Mouse (Mus musculus) ES-Bruce4 (cell line): ENCODE data around the gene Cited2. TPM values are rescaled to one million over a fixed set of nuclear protein-coding genes. Genes with fewer than 3 reads are reported as not detected.

Source experiments
- H3K27ac ChIP-seq: 2 replicates; pipeline ENCODE4 v1.5.1; 2012; ENCODE audit warnings: low read length, inconsistent platforms; ENCODE audit not compliant: insufficient read depth
- H3K27me3 ChIP-seq: 2 replicates; pipeline ENCODE4 v1.6.1; 2012; ENCODE audit warnings: mild to moderate bottlenecking, low read length, inconsistent platforms; ENCODE audit not compliant: control insufficient read depth, poor library complexity, insufficient read depth, severe bottlenecking
- H3K36me3 ChIP-seq: 2 replicates; pipeline ENCODE4 v1.6.1; 2012; ENCODE audit warnings: inconsistent platforms, mild to moderate bottlenecking, low read length, moderate library complexity; ENCODE audit not compliant: control insufficient read depth, poor library complexity, insufficient read depth, severe bottlenecking
- H3K4me1 ChIP-seq: one replicate; pipeline ENCODE4 v1.8.1; 2011; ENCODE audit warnings: low read length; ENCODE audit not compliant: control insufficient read depth, insufficient read depth
- H3K4me3 ChIP-seq: 2 replicates; pipeline ENCODE4 v1.5.1; 2011; ENCODE audit warnings: low read depth, mild to moderate bottlenecking, low read length
- H3K9ac ChIP-seq: 2 replicates; pipeline ENCODE4 v1.6.1; 2012; ENCODE audit warnings: low read depth, mild to moderate bottlenecking, inconsistent platforms; ENCODE audit not compliant: poor library complexity, severe bottlenecking
- H3K9me3 ChIP-seq: replicated peaks from 2 replicates; pipeline ENCODE4 v1.6.1; 2012; ENCODE audit warnings: mild to moderate bottlenecking, low read length, inconsistent platforms; ENCODE audit not compliant: control insufficient read depth, poor library complexity, insufficient read depth, severe bottlenecking
- CTCF ChIP-seq: IDR thresholded peaks from one replicate; pipeline ENCODE4 v1.8.1; 2011; ENCODE audit warnings: low read depth, low read length
- EP300 ChIP-seq: IDR thresholded peaks from 2 replicates; pipeline ENCODE4 v1.6.1; 2011; ENCODE audit warnings: low read depth, low read length; ENCODE audit not compliant: insufficient read depth
- POLR2A ChIP-seq: IDR thresholded peaks from one replicate; pipeline ENCODE4 v1.8.1; 2011; ENCODE audit warnings: low read length; ENCODE audit not compliant: insufficient read depth
- polyA plus RNA-seq: library from polyadenylated mRNA; stranded (reverse); fragments of >200 nt; gene quantifications from 2 replicates; pipeline ENCODE4 v1.2.4, GENCODE M21; 2011; ENCODE audit warnings: low read depth; ENCODE audit not compliant: missing spikeins, insufficient read depth, insufficient read length

Cited2 gene
- polyA plus RNA-seq = 158 and 174 TPM in 2 replicates

GRCm38 (mm10) chr10:17722653-17723410 is at the start of gene Cited2:
Cited2 (plus strand) TSS chr10:17723218.
- Histone ChIP-seq H3K27me3 (no peaks in the 10 kb centered on the region), H3K9me3 (no peaks in the 10 kb centered on the region), H3K27ac (peak within 1 kb of the TSS; percentile 42), H3K4me3 (peak within 1 kb of the TSS; percentile 84), H3K4me1 (no peaks in the 10 kb centered on the region), H3K36me3 (no peaks in the 10 kb centered on the region), H3K9ac (peak within 1 kb of the TSS; percentile 68)
- peak; percentile 93 for TF ChIP-seq POLR2A
- TF ChIP-seq EP300 = peak; percentile 72; the same call in 1 of the 2 replicates
- TF ChIP-seq CTCF = peak; percentile 25

DNA sequence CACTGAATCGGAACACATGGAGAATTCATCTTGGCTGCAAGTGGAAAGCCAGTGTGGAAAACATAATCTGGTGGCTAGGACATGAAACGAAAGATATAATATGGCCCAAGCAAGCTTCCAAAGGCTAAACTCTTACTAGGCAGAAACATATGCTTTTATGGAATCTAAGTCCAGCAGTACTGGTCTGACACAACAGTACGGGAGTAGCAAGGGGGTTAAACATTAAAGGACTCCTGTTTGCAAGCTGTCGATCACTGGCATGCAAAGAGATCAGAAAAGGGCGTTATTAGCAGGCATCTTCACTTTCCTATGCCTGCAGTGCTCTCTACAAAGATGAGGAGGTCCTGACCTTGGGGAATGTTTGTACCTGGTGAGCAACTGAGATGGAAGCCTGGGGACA is 48.6 kb upstream of the Cited2 start:
- H3K27ac ChIP-seq = no peak overlapping the region
- H3K4me1 ChIP-seq = peaks cover 2% of the 10 kb centered on the region
- H3K36me3 ChIP-seq = no peaks in the 10 kb centered on the region
- no peak overlapping the region for H3K4me3 ChIP-seq
- no peak overlapping the region for H3K9ac ChIP-seq
- H3K27me3 ChIP-seq = no peaks in the 10 kb centered on the region
- TF ChIP-seq EP300 = no peak
- no peak for TF ChIP-seq POLR2A
- TF ChIP-seq CTCF = no peak
- H3K9me3 ChIP-seq = no peaks in the 10 kb centered on the region

GRCm38 (mm10) chr10:17674869-17675268 is 48.1 kb upstream of the Cited2 start:
- Histone ChIP-seq H3K27me3 (no peaks in the 10 kb centered on the region), H3K4me1 (peaks cover 2% of the 10 kb centered on the region), H3K27ac (no peak overlapping the region), H3K9ac (no peak overlapping the region), H3K4me3 (no peak overlapping the region), H3K9me3 (no peaks in the 10 kb centered on the region), H3K36me3 (no peaks in the 10 kb centered on the region)
- TF ChIP-seq POLR2A = no peak
- no peak for TF ChIP-seq CTCF
- no peak for TF ChIP-seq EP300

GRCm38 (mm10) chr10:17676464-17676863 is 46.6 kb upstream of the Cited2 start:
- Histone ChIP-seq H3K27me3 (no peaks in the 10 kb centered on the region), H3K9me3 (no peaks in the 10 kb centered on the region), H3K4me1 (peaks cover 2% of the 10 kb centered on the region), H3K27ac (no peak overlapping the region), H3K36me3 (no peaks in the 10 kb centered on the region), H3K9ac (no peak overlapping the region), H3K4me3 (no peak overlapping the region)
- TF ChIP-seq CTCF = no peak
- TF ChIP-seq EP300 = no peak
- TF ChIP-seq POLR2A = no peak

DNA sequence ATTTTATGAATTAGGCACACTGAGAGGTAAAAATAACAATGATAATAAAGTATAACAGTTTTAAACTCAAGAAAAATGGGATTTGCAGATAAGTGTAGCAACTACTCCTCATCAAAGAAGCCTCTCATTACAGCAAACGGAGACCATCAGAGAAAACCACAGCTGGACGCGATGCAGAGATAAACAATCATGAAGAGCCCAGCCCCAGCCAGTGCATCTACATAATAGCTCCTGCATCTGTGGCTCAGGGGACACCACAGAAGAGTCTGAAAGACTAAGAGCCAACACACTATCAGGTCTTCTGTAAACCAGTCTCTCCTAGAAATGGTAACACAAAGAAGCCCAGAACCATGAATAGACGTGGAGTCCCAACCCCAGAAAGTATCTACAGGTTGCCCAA is 45.7 kb upstream of the Cited2 start:
- no peaks in the 10 kb centered on the region for H3K27me3 ChIP-seq
- no peak overlapping the region for H3K9ac ChIP-seq
- TF ChIP-seq CTCF = no peak
- no peak for TF ChIP-seq POLR2A
- TF ChIP-seq EP300 = no peak
- H3K4me3 ChIP-seq = no peak overlapping the region
- H3K9me3 ChIP-seq = no peaks in the 10 kb centered on the region
- H3K27ac ChIP-seq = no peak overlapping the region
- H3K36me3 ChIP-seq = no peaks in the 10 kb centered on the region
- H3K4me1 ChIP-seq = peaks cover 2% of the 10 kb centered on the region

- TF ChIP-seq CTCF (no peak), EP300 (no peak)
- Histone ChIP-seq H3K36me3 (no peaks in the 10 kb centered on the region), H3K27me3 (no peaks in the 10 kb centered on the region)
These were observed 42.3 kb upstream of the Cited2 start for GRCm38 (mm10) chr10:17680432-17681382.

More at GRCm38 (mm10) chr10:17680432-17681382, 42.3 kb upstream of the Cited2 start:
- no peaks in the 10 kb centered on the region for H3K9me3 ChIP-seq
- H3K4me3 ChIP-seq = no peak overlapping the region
- no peak overlapping the region for H3K9ac ChIP-seq
- H3K4me1 ChIP-seq = peaks cover 2% of the 10 kb centered on the region
- H3K27ac ChIP-seq = no peak overlapping the region
